Mouse (Mus musculus) intestine, embryonic 16.5 days (tissue): Measurements from ENCODE around the gene Nmu. TPM values are rescaled to one million over a fixed set of nuclear protein-coding genes. Genes with fewer than 3 reads are reported as not detected.

Experiments
- ATAC-seq: fragments of 200-750 bp; cut with Nextera tagmentation; 2 replicates; pipeline ENCODE4 v1.8.0; 2017; ENCODE audit warnings: moderate TSS enrichment, moderate library complexity
- H3K27ac ChIP-seq: fragments of 300-500 bp; sonication (generic); 2 replicates; pipeline ENCODE4 v1.5.1; 2014; ENCODE audit warnings: mild to moderate bottlenecking, low read length
- H3K27me3 ChIP-seq: fragments of 300-500 bp; sonication (generic); replicated peaks from 2 replicates; pipeline ENCODE4 v1.6.1; 2014; ENCODE audit warnings: low read length, control low read depth, mixed read lengths; ENCODE audit not compliant: control insufficient read depth, insufficient read depth
- H3K36me3 ChIP-seq: fragments of 300-500 bp; sonication (generic); 2 replicates; pipeline ENCODE4 v1.6.1; 2014; ENCODE audit warnings: low read length, control low read depth; ENCODE audit not compliant: control insufficient read depth, insufficient read depth
- H3K4me1 ChIP-seq: fragments of 300-500 bp; sonication (generic); 2 replicates; pipeline ENCODE4 v1.6.1; 2014; ENCODE audit warnings: low read length, control low read depth, mixed read lengths; ENCODE audit not compliant: control insufficient read depth, insufficient read depth
- H3K4me2 ChIP-seq: fragments of 300-500 bp; sonication (generic); 2 replicates; pipeline ENCODE4 v1.6.1; 2014; ENCODE audit warnings: low read depth, low read length, control low read depth
- H3K4me3 ChIP-seq: fragments of 300-500 bp; sonication (generic); 2 replicates; pipeline ENCODE4 v1.5.1; 2014; ENCODE audit warnings: mild to moderate bottlenecking, low read length
- H3K9ac ChIP-seq: fragments of 300-500 bp; sonication (generic); 2 replicates; pipeline ENCODE4 v1.6.1; 2014; ENCODE audit warnings: low read depth, low read length
- H3K9me3 ChIP-seq: fragments of 300-500 bp; sonication (generic); 2 replicates; pipeline ENCODE4 v1.6.1; 2016; ENCODE audit warnings: low read length, control low read depth; ENCODE audit not compliant: control insufficient read depth
- WGBS: fragments of 180-500 bp; shearing (Covaris S2); extraction: QIAGEN DNeasy Blood & Tissue Kit; methylation state at CpG from one replicate; pipeline ENCODE4 v1.1.7; 2014; 5-methylcytosine and 5-hydroxymethylcytosine counted together
- polyA plus RNA-seq: library from polyadenylated mRNA; unstranded; fragments of >200 nt; fragmentation: Nextera tagmentation; extraction: Ambion mirVana; gene quantifications from 2 replicates; pipeline ENCODE4 v1.2.1, GENCODE M21; 2015

Gene Nmu
- polyA plus RNA-seq, 1 experiment from 2014 or later = 0.27 TPM

DNA sequence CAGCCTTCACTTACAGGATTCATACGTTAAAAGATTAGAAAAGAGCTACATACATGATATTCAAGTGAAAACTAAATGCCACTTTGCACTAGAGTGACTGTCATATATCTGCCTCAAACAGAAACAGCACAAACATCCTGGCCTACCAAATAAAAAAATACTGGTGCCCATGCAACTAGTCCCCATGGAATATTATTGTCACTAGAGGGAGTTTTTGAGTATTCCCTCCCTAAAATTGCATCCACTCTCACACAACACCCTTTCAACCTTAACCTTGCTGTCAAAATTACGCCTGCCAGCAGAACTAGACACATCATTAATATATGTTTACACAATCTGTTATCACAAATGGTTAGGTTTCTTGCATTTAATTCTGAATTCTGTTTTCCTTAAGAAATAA, 61.6 kb downstream of the Nmu start:
- H3K4me3 ChIP-seq = no peak overlapping the region
- H3K9ac ChIP-seq = no peak overlapping the region
- no peaks in the 10 kb centered on the region for H3K9me3 ChIP-seq
- 83% methylated on average over 2 of the region's 2 CpGs for WGBS
- no peak overlapping the region for H3K27ac ChIP-seq
- H3K4me1 ChIP-seq = peaks cover 12% of the 10 kb centered on the region
- no peak overlapping the region for H3K4me2 ChIP-seq
- no peak for ATAC-seq
- H3K36me3 ChIP-seq = no peaks in the 10 kb centered on the region
- no peaks in the 10 kb centered on the region for H3K27me3 ChIP-seq

DNA sequence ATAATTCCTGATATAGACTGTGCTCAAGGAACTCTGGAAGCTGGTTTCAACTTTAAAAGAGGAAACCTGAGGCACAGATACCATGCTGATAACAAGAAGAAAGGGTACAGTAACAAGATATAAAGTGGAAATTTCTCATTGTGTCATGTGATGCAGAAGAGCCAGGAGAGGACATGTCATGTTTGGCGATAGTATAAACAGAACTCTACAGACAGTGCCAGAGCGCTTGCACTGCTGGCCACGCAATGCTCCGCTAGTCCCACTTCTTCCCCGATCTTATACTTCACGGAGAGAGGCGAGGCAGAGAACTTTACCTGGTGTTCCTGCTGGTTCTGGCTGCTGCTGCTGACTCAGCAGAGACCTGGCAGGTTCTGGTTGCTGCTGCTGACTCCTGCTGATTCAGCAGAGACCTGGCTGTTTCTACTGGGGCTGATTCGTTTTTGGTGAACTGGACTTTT, 74.3 kb downstream of the Nmu start:
- no peaks in the 10 kb centered on the region for H3K27me3 ChIP-seq
- H3K36me3 ChIP-seq = peaks cover 2% of the 10 kb centered on the region; the same call in 1 of the 2 replicates
- peak overlapping the region; percentile 23; the same call in 1 of the 2 replicates for H3K27ac ChIP-seq
- peak; percentile 62 for ATAC-seq
- no peaks in the 10 kb centered on the region for H3K9me3 ChIP-seq
- H3K4me2 ChIP-seq = no peak overlapping the region
- 71% methylated on average over 8 of the region's 8 CpGs for WGBS
- no peaks in the 10 kb centered on the region for H3K4me1 ChIP-seq
- no peak overlapping the region for H3K4me3 ChIP-seq
- no peak overlapping the region for H3K9ac ChIP-seq

DNA sequence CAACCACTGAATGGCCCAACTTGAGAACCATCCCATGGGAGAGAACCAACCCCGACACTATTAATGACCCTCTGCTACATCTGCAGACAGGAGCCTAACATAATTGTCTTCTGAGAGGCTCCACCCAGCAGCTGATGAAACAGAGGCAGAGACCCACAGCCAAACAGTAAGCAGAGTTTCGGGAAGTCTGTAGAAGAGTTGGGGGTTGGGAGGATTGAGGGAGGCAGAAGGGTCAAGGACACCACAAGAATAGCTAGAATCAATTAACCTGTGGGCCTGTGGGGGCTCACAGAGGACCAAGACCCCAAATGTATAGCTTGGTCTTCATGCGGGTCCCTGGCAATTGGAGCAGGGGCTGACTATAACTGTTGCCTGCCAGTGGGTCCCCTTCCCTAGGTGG, 75.3 kb downstream of the Nmu start:
- Histone ChIP-seq H3K27ac (no peak overlapping the region), H3K4me3 (no peak overlapping the region), H3K9me3 (no peaks in the 10 kb centered on the region), H3K4me1 (no peaks in the 10 kb centered on the region), H3K9ac (no peak overlapping the region), H3K27me3 (no peaks in the 10 kb centered on the region), H3K36me3 (peaks cover 2% of the 10 kb centered on the region; the same call in 1 of the 2 replicates), H3K4me2 (no peak overlapping the region)
- no peak for ATAC-seq
- 85% methylated on average over 3 of the region's 3 CpGs for WGBS

DNA sequence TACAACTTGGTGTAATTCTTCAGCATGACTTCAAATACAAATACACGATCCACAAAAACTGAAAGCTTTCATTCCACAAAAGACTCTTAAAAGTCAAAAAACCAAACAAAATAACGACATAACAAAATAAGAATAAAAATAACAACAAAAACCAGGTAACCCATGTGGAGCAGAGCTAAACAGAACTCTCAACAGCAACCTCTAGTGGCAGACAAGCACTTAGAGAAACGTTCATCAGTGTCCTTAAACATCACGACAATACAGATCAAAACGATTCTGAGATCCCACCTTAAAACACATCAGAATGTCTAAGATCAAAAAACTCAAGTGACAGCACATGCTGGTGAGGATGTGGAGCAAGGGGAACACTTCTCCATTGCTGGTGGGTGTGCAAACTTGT, 76.5 kb downstream of the Nmu start:
- no peaks in the 10 kb centered on the region for H3K4me1 ChIP-seq
- H3K27me3 ChIP-seq = no peaks in the 10 kb centered on the region
- 76% methylated on average over 5 of the region's 5 CpGs for WGBS
- H3K4me3 ChIP-seq = no peak overlapping the region
- H3K9ac ChIP-seq = no peak overlapping the region
- peaks cover 2% of the 10 kb centered on the region; the same call in 1 of the 2 replicates for H3K36me3 ChIP-seq
- H3K4me2 ChIP-seq = no peak overlapping the region
- no peak overlapping the region for H3K27ac ChIP-seq
- ATAC-seq = no peak
- no peaks in the 10 kb centered on the region for H3K9me3 ChIP-seq

DNA sequence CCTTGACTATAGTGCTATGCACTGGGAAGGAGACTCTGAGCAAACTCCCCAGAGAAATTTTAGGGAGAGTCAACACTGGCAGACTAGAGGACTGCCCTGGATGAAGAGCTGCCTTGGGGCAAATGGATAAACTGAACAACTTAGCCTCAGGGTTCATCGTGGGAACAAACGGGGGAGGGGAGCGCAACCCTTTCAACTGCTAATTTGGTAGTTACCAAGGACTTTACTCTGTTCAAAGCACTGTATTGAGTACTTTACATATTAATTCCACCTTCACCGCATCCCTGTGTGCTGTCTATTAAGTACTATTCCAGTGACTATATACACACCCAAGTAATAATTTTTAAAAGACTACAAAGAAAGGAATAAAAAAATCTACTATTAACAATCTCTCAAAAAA, 77.9 kb downstream of the Nmu start:
- ATAC-seq = no peak
- no peaks in the 10 kb centered on the region for H3K9me3 ChIP-seq
- 75% methylated on average over 4 of the region's 4 CpGs for WGBS
- H3K27me3 ChIP-seq = no peaks in the 10 kb centered on the region
- H3K4me1 ChIP-seq = no peaks in the 10 kb centered on the region
- H3K27ac ChIP-seq = no peak overlapping the region
- no peak overlapping the region for H3K9ac ChIP-seq
- no peak overlapping the region for H3K4me2 ChIP-seq
- no peak overlapping the region for H3K4me3 ChIP-seq
- peaks cover 2% of the 10 kb centered on the region; the same call in 1 of the 2 replicates for H3K36me3 ChIP-seq

DNA sequence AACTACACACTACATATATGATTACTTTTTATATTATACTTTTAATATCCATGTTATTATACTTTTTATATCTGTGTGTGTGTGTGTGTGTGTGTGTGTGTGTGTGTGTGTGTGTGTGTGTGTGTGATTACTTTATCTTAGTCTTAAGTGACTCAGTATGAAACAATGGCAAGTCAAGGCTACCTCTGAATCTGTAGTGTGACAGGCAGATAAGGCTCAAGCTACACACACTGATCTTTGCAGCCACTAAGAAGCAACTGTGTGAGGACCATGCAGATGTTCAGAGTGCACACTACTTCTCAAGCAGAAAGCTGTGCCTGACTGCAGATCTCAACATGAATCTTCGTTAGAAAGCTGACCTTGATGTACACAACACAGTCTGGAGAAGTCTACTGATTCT, 79.7 kb downstream of the Nmu start:
- 74% methylated on average over 1 of the region's 1 CpGs for WGBS
- no peak for ATAC-seq
- H3K36me3 ChIP-seq = no peaks in the 10 kb centered on the region
- H3K9ac ChIP-seq = no peak overlapping the region
- H3K27me3 ChIP-seq = no peaks in the 10 kb centered on the region
- H3K4me1 ChIP-seq = no peaks in the 10 kb centered on the region
- no peak overlapping the region for H3K4me3 ChIP-seq
- H3K27ac ChIP-seq = no peak overlapping the region
- no peaks in the 10 kb centered on the region for H3K9me3 ChIP-seq
- H3K4me2 ChIP-seq = no peak overlapping the region

Other genes with a start within 250 kb of the Nmu start
- gene Srd5a3, start 223.5 kb downstream of the Nmu start, polyA plus RNA-seq = 40.8 and 43.0 TPM in 2 replicates
- gene Tmem165, start 179.9 kb downstream of the Nmu start, polyA plus RNA-seq = 58.8 and 60.5 TPM in 2 replicates
- 10.5 and 10.9 TPM in 2 replicates for gene Clock, start 59.0 kb downstream of the Nmu start, polyA plus RNA-seq
- gene Pdcl2, start 32.6 kb downstream of the Nmu start, polyA plus RNA-seq = not detected in 2 replicates
- gene Gm7271, start 120.3 kb upstream of the Nmu start, polyA plus RNA-seq = not detected in 2 replicates
- 27.8 and 30.0 TPM in 2 replicates for gene Exoc1, start 165.5 kb upstream of the Nmu start, polyA plus RNA-seq
- gene Cep135, start 224.9 kb upstream of the Nmu start, polyA plus RNA-seq = 3.9 and 4.8 TPM in 2 replicates